Mouse (Mus musculus) neural tube, embryonic 14.5 days (tissue): ENCODE results near the gene Slc16a6. TPM values are rescaled to one million over a fixed set of nuclear protein-coding genes. Genes with fewer than 3 reads are reported as not detected.

ENCODE experiments used
- ATAC-seq: fragments of 200-750 bp; cut with Nextera tagmentation; 2 replicates; pipeline ENCODE4 v1.8.0; 2017; ENCODE audit warnings: low read depth, mild to moderate bottlenecking, moderate TSS enrichment, moderate library complexity
- H3K27ac ChIP-seq: fragments of 300-500 bp; sonication (generic); 2 replicates; pipeline ENCODE4 v1.5.1; 2014; ENCODE audit warnings: low read depth, mild to moderate bottlenecking, control low read depth, low read length, moderate library complexity, mixed read lengths
- H3K27me3 ChIP-seq: fragments of 300-500 bp; sonication (generic); 2 replicates; pipeline ENCODE4 v1.6.1; 2014; ENCODE audit warnings: low read length; ENCODE audit not compliant: control insufficient read depth, insufficient read depth
- H3K36me3 ChIP-seq: fragments of 300-500 bp; sonication (generic); 2 replicates; pipeline ENCODE4 v1.6.1; 2014; ENCODE audit warnings: low read length, mixed read lengths; ENCODE audit not compliant: control insufficient read depth, insufficient read depth
- H3K4me1 ChIP-seq: fragments of 300-500 bp; sonication (generic); 2 replicates; pipeline ENCODE4 v1.6.1; 2014; ENCODE audit warnings: low read length; ENCODE audit not compliant: control insufficient read depth, insufficient read depth
- H3K4me2 ChIP-seq: fragments of 300-500 bp; sonication (generic); 2 replicates; pipeline ENCODE4 v1.6.1; 2014; ENCODE audit warnings: mild to moderate bottlenecking, low read depth, low read length, control low read depth
- H3K4me3 ChIP-seq: fragments of 300-500 bp; sonication (generic); 2 replicates; pipeline ENCODE4 v1.5.1; 2014; ENCODE audit warnings: low read depth, low read length, control low read depth, mixed read lengths
- H3K9ac ChIP-seq: fragments of 300-500 bp; sonication (generic); replicated peaks from 2 replicates; pipeline ENCODE4 v1.6.1; 2014; ENCODE audit warnings: low read depth, mild to moderate bottlenecking, control low read depth, low read length, mixed read lengths
- H3K9me3 ChIP-seq: fragments of 300-500 bp; sonication (generic); 2 replicates; pipeline ENCODE4 v1.6.1; 2016; ENCODE audit warnings: low read length; ENCODE audit not compliant: control insufficient read depth
- WGBS: fragments of 180-500 bp; shearing (Covaris S2); extraction: QIAGEN DNeasy Blood & Tissue Kit; methylation state at CpG from one replicate; pipeline ENCODE4 v1.1.7; 2014; 5-methylcytosine and 5-hydroxymethylcytosine counted together
- microRNA-seq: library from miRNA; unstranded; fragments of <30 nt; microRNA quantifications from one replicate; pipeline ENCODE4, GENCODE M21; 2016
- polyA plus RNA-seq: library from polyadenylated mRNA; unstranded; fragments of >200 nt; fragmentation: Nextera tagmentation; extraction: Ambion mirVana; gene quantifications from 2 replicates; pipeline ENCODE4 v1.2.1, GENCODE M21; 2014

Gene Slc16a6
- polyA plus RNA-seq, 1 experiment from 2014 or later = 3.3 TPM

- no peak overlapping the region for H3K27ac ChIP-seq
- H3K4me1 ChIP-seq = no peaks in the 10 kb centered on the region
- 91% methylated on average over 9 of the region's 9 CpGs for WGBS
- H3K4me3 ChIP-seq = no peak overlapping the region
- no peaks in the 10 kb centered on the region for H3K9me3 ChIP-seq
- no peaks in the 10 kb centered on the region for H3K36me3 ChIP-seq
- H3K27me3 ChIP-seq = no peaks in the 10 kb centered on the region
- H3K9ac ChIP-seq = no peak overlapping the region
- ATAC-seq = no peak
- H3K4me2 ChIP-seq = no peak overlapping the region
Measured at GRCm38 (mm10) chr11:109417472-109418040, 55.8 kb downstream of the Slc16a6 start.

- H3K4me2 ChIP-seq = no peak overlapping the region
- WGBS = 89% methylated on average over 8 of the region's 8 CpGs
- H3K4me1 ChIP-seq = no peaks in the 10 kb centered on the region
- H3K36me3 ChIP-seq = no peaks in the 10 kb centered on the region
- no peak overlapping the region for H3K27ac ChIP-seq
- ATAC-seq = no peak
- H3K27me3 ChIP-seq = no peaks in the 10 kb centered on the region
- no peak overlapping the region for H3K4me3 ChIP-seq
- no peak overlapping the region for H3K9ac ChIP-seq
- H3K9me3 ChIP-seq = no peaks in the 10 kb centered on the region
Measured at GRCm38 (mm10) chr11:109416709-109417420, 56.5 kb downstream of the Slc16a6 start.

- Histone ChIP-seq H3K4me3 (no peak overlapping the region), H3K36me3 (no peaks in the 10 kb centered on the region), H3K27ac (no peak overlapping the region), H3K9me3 (no peaks in the 10 kb centered on the region), H3K4me2 (no peak overlapping the region), H3K27me3 (no peaks in the 10 kb centered on the region), H3K4me1 (no peaks in the 10 kb centered on the region), H3K9ac (no peak overlapping the region)
- WGBS = 86% methylated on average over 5 of the region's 5 CpGs
- no peak for ATAC-seq
Measured at GRCm38 (mm10) chr11:109414802-109415201, 58.6 kb downstream of the Slc16a6 start.

- Histone ChIP-seq H3K36me3 (no peaks in the 10 kb centered on the region), H3K4me1 (no peaks in the 10 kb centered on the region), H3K27ac (no peak within 1 kb of the TSS), H3K4me3 (no peak within 1 kb of the TSS), H3K27me3 (no peaks in the 10 kb centered on the region), H3K4me2 (no peak within 1 kb of the TSS), H3K9me3 (no peaks in the 10 kb centered on the region), H3K9ac (no peak within 1 kb of the TSS)
- 93% methylated on average over 6 of the region's 6 CpGs for WGBS
- no peak for ATAC-seq
Measured at GRCm38 (mm10) chr11:109413617-109414016, 59.8 kb downstream of the Slc16a6 start, which contains the start of gene 9930022D16Rik. TSS of gene 9930022D16Rik (plus strand) at chr11:109413917.

- Histone ChIP-seq H3K4me2 (no peak overlapping the region), H3K9ac (no peak overlapping the region), H3K36me3 (no peaks in the 10 kb centered on the region), H3K27ac (no peak overlapping the region), H3K9me3 (no peaks in the 10 kb centered on the region), H3K4me3 (no peak overlapping the region), H3K27me3 (no peaks in the 10 kb centered on the region), H3K4me1 (no peaks in the 10 kb centered on the region)
- 93% methylated on average over 15 of the region's 15 CpGs for WGBS
- ATAC-seq = no peak
Measured at GRCm38 (mm10) chr11:109410197-109410980, 63.0 kb downstream of the Slc16a6 start.

- ATAC-seq = no peak
- no peak overlapping the region for H3K4me3 ChIP-seq
- no peak overlapping the region for H3K9ac ChIP-seq
- H3K9me3 ChIP-seq = no peaks in the 10 kb centered on the region
- H3K27ac ChIP-seq = no peak overlapping the region
- no peaks in the 10 kb centered on the region for H3K27me3 ChIP-seq
- WGBS = 91% methylated on average over 5 of the region's 5 CpGs
- H3K4me1 ChIP-seq = no peaks in the 10 kb centered on the region
- H3K36me3 ChIP-seq = no peaks in the 10 kb centered on the region
- H3K4me2 ChIP-seq = no peak overlapping the region
Measured at GRCm38 (mm10) chr11:109406431-109406830, 67.0 kb downstream of the Slc16a6 start.

Small RNA genes lying within 50 kb of the gene (microRNA-seq; reads per million reads assigned to microRNA genes)
- not detected for gene Gm25540

Other genes with a start within 250 kb of the Slc16a6 start
- gene Rgs9, start 175.5 kb downstream of the Slc16a6 start, polyA plus RNA-seq = 7.1 and 16.1 TPM in 2 replicates
- gene Gna13, start 110.8 kb downstream of the Slc16a6 start, polyA plus RNA-seq = 23.0 and 23.2 TPM in 2 replicates
- gene 9930022D16Rik, start 59.7 kb downstream of the Slc16a6 start, polyA plus RNA-seq = not detected in 2 replicates
- gene Amz2, start 47.7 kb downstream of the Slc16a6 start, polyA plus RNA-seq = 59.1 and 59.8 TPM in 2 replicates
- gene Arsg, start 224 bp downstream of the Slc16a6 start, polyA plus RNA-seq = 2.9 and 3.5 TPM in 2 replicates
- gene Wipi1, start 138.4 kb upstream of the Slc16a6 start, polyA plus RNA-seq = 9.6 and 13.2 TPM in 2 replicates
- 506 and 594 TPM in 2 replicates for gene Prkar1a, start 175.8 kb upstream of the Slc16a6 start, polyA plus RNA-seq
- 4.4 and 7.8 TPM in 2 replicates for gene Fam20a, start 248.7 kb upstream of the Slc16a6 start, polyA plus RNA-seq